Comparison of ENCODE assay signal across 12 mouse cellular contexts in genomic region chr6:56447917-56448316, GRCm38 (mm10).
DNase-seq lines count a peak whose midpoint lies in the region; ATAC-seq and TF ChIP-seq lines count a peak whose summit lies in the region.
"Had no signal": no experiment of that assay in that cellular context is flagged by ENCODE, and none has a peak within 500 bp of the region (broad histone marks: within the 10 kb centered on the region; RNA-seq: fewer than 3 reads in every experiment).

No protein-coding gene starts in this region.

- TF ChIP-seq CTCF in left cerebral cortex, adult 2 months (IDR thresholded peaks at IDR 0.05) = peak; percentile 58
- TF ChIP-seq CTCF in MEL (IDR thresholded peaks at IDR 0.05 in 2 of 3, conservative IDR thresholded peaks at IDR 0.05 in 1 of 3; ENCODE audit: control insufficient read depth in 1 of 3, insufficient read depth in 1 of 3, low read depth in 2 of 3, low read length in 3 of 3, poor library complexity in 1 of 3, severe bottlenecking in 1 of 3) = peak in 1 of 3 experiments; percentile 3; a peak in 1 of 6 replicates

- intact Hi-C loops in left cerebral cortex, adult 2 months (cut with DNase I) = loop anchor here (10.0 kb wide), 1 partner anchor 383 kb away; no protein-coding TSS in a partner anchor
- intact Hi-C loops in left cerebral cortex, postnatal 36 days (cut with DNase I) = loop anchor here (10.0 kb wide), 1 partner anchor 383 kb away; no protein-coding TSS in a partner anchor

- no peak overlapping the region for H3K27ac ChIP-seq in embryonic facial prominence, embryonic 11.5 days (replicated peaks; ENCODE audit: low read depth, low read length)
- H3K27ac ChIP-seq in embryonic facial prominence, embryonic 10.5 days (replicated peaks) = no peak overlapping the region
- H3K27ac ChIP-seq in left cerebral cortex, adult 2 months = no peak overlapping the region
- H3K27ac ChIP-seq in MEL (ENCODE audit: control insufficient read depth, low read depth, low read length) = no peak overlapping the region
- H3K27ac ChIP-seq: embryonic facial prominence, embryonic 13.5 days had no signal

- H3K4me3 ChIP-seq in embryonic facial prominence, embryonic 11.5 days (ENCODE audit: low read depth, low read length) = no peak overlapping the region
- H3K4me3 ChIP-seq in embryonic facial prominence, embryonic 10.5 days = no peak overlapping the region
- H3K4me3 ChIP-seq in left cerebral cortex, adult 2 months = no peak overlapping the region
- H3K4me3 ChIP-seq in MEL (ENCODE audit: control insufficient read depth in 1 of 2, insufficient read depth in 1 of 2, low read depth in 2 of 2, low read length in 2 of 2) = no peak overlapping the region
- H3K4me3 ChIP-seq: embryonic facial prominence, embryonic 13.5 days had no signal

- no peak for TF ChIP-seq POLR2A in MEL (IDR thresholded peaks at IDR 0.05; ENCODE audit: control insufficient read depth in 1 of 2, insufficient read depth in 1 of 2, low read depth in 1 of 2, low read length in 2 of 2, poor library complexity in 1 of 2)

- H3K36me3 ChIP-seq in embryonic facial prominence, embryonic 11.5 days (replicated peaks; ENCODE audit: control insufficient read depth, insufficient read depth, low read depth, low read length) = no peaks in the 10 kb centered on the region
- H3K36me3 ChIP-seq in embryonic facial prominence, embryonic 10.5 days (replicated peaks) = no peaks in the 10 kb centered on the region
- no peaks in the 10 kb centered on the region for H3K36me3 ChIP-seq in MEL (ENCODE audit: control insufficient read depth in 1 of 2, insufficient read depth in 2 of 2, low read length in 2 of 2)
- H3K36me3 ChIP-seq: embryonic facial prominence, embryonic 13.5 days had no signal

- peak; percentile 48 for DNase-seq in embryonic facial prominence, embryonic 11.5 days (ENCODE audit: low spot score)
- no peak for DNase-seq in embryonic facial prominence, embryonic 10.5 days (ENCODE audit: low spot score)
- DNase-seq in left cerebral cortex, adult 2 months (ENCODE audit: extremely low spot score in 1 of 2, low spot score in 2 of 2) = no peak
- DNase-seq in left cerebral cortex, postnatal 36 days (ENCODE audit: low spot score in 2 of 2) = no peak
- peak; percentile 3 for DNase-seq in MEL (ENCODE audit: low read depth, low spot score)
- DNase-seq in embryo, embryonic 11 days = peak; percentile 50
- DNase-seq in thymus, postnatal 10 days (ENCODE audit: low spot score in 2 of 2) = no peak
- DNase-seq in layer of hippocampus, adult 9-10 months (ENCODE audit: low spot score) = no peak
- DNase-seq: adrenal gland, postnatal 10 days; gastrocnemius, postnatal 36 days had no signal

- H3K4me2 ChIP-seq in embryonic facial prominence, embryonic 11.5 days (ENCODE audit: low read depth, low read length) = no peak overlapping the region
- H3K4me2 ChIP-seq: embryonic facial prominence, embryonic 13.5 days had no signal

- H3K9ac ChIP-seq in embryonic facial prominence, embryonic 11.5 days (replicated peaks; ENCODE audit: low read length) = no peak overlapping the region
- H3K9ac ChIP-seq in MEL (ENCODE audit: control insufficient read depth, low read depth, low read length, poor library complexity, severe bottlenecking) = no peak overlapping the region
- H3K9ac ChIP-seq: embryonic facial prominence, embryonic 13.5 days had no signal

- no peaks in the 10 kb centered on the region for H3K4me1 ChIP-seq in embryonic facial prominence, embryonic 11.5 days (ENCODE audit: control insufficient read depth, insufficient read depth, low read length)
- no peaks in the 10 kb centered on the region for H3K4me1 ChIP-seq in embryonic facial prominence, embryonic 10.5 days
- no peaks in the 10 kb centered on the region for H3K4me1 ChIP-seq in MEL (ENCODE audit: control insufficient read depth in 1 of 2, insufficient read depth in 2 of 2, low read length in 2 of 2)
- H3K4me1 ChIP-seq: embryonic facial prominence, embryonic 13.5 days had no signal

- no peaks in the 10 kb centered on the region for H3K27me3 ChIP-seq in embryonic facial prominence, embryonic 11.5 days (ENCODE audit: control insufficient read depth, insufficient read depth, low read length)
- H3K27me3 ChIP-seq in embryonic facial prominence, embryonic 10.5 days (replicated peaks; ENCODE audit: low read depth, poor library complexity, severe bottlenecking) = no peaks in the 10 kb centered on the region
- no peaks in the 10 kb centered on the region for H3K27me3 ChIP-seq in MEL (ENCODE audit: control insufficient read depth in 1 of 2, insufficient read depth in 2 of 2, low read length in 2 of 2)
- H3K27me3 ChIP-seq: embryonic facial prominence, embryonic 13.5 days had no signal

- 29% methylated on average over 2 of the region's 2 CpGs for WGBS in embryonic facial prominence, embryonic 11.5 days
- WGBS in embryonic facial prominence, embryonic 10.5 days = 26% methylated on average over 2 of the region's 2 CpGs

- H3K9me3 ChIP-seq in embryonic facial prominence, embryonic 11.5 days (replicated peaks; ENCODE audit: control insufficient read depth, low read length) = no peaks in the 10 kb centered on the region
- no peaks in the 10 kb centered on the region for H3K9me3 ChIP-seq in embryonic facial prominence, embryonic 10.5 days
- H3K9me3 ChIP-seq in MEL (replicated peaks; ENCODE audit: insufficient read depth, low read length) = no peaks in the 10 kb centered on the region
- H3K9me3 ChIP-seq: embryonic facial prominence, embryonic 13.5 days had no signal

- TF ChIP-seq EP300 in MEL (IDR thresholded peaks at IDR 0.05; ENCODE audit: low read depth in 1 of 2, low read length in 2 of 2) = no peak

- no peak; the same call in 1 of the 2 replicates for TF ChIP-seq RAD21 in MEL (IDR thresholded peaks at IDR 0.05; ENCODE audit: low read depth, low read length)

- no peak for ATAC-seq in embryonic facial prominence, embryonic 11.5 days (replicated peaks; ENCODE audit: insufficient number of reproducible peaks, low FRiP score, low TSS enrichment, low read depth)
- ATAC-seq: inflammation-experienced regulatory T-cells, adult 6 months had no signal

- no peaks in the 10 kb centered on the region for H3K79me2 ChIP-seq in MEL (ENCODE audit: control insufficient read depth, insufficient read depth, low read length, poor library complexity)

TF ChIP-seq in MEL, 35 proteins besides CTCF, POLR2A, EP300 and RAD21:
- no peak for TF ChIP-seq ZKSCAN1 (IDR thresholded peaks at IDR 0.05; ENCODE audit: low read depth, low read length)

Comparison
In these comparisons a context has a peak if more than half of its experiments do, and no peak if none do; other contexts are left out.
1. DNase-seq: peak in embryonic facial prominence, embryonic 11.5 days (single experiment), MEL (single experiment) and embryo, embryonic 11 days (single experiment); none in embryonic facial prominence, embryonic 10.5 days (single experiment), left cerebral cortex, adult 2 months (0 of 2), left cerebral cortex, postnatal 36 days (0 of 2), thymus, postnatal 10 days (0 of 2) and layer of hippocampus, adult 9-10 months (single experiment).